7 mouse cellular contexts compared by ENCODE assay signal in genomic region chr7:24903444-24903825, GRCm38 (mm10). TPM values are rescaled to one million over a fixed set of nuclear protein-coding genes. Genes with fewer than 3 reads are reported as not detected.
DNase-seq lines count a peak whose midpoint lies in the region; ATAC-seq and TF ChIP-seq lines count a peak whose summit lies in the region.

No protein-coding gene starts in this region.

- no peaks in the 10 kb centered on the region for H3K9me3 ChIP-seq in lung, embryonic 16.5 days (ENCODE audit: control insufficient read depth, low read length)
- H3K9me3 ChIP-seq in embryonic facial prominence, embryonic 13.5 days = no peaks in the 10 kb centered on the region
- no peaks in the 10 kb centered on the region for H3K9me3 ChIP-seq in intestine, postnatal 0 days (ENCODE audit: control insufficient read depth)

- WGBS in lung, embryonic 16.5 days = 17% methylated on average over 10 of the region's 10 CpGs
- WGBS in embryonic facial prominence, embryonic 13.5 days = 28% methylated on average over 10 of the region's 10 CpGs
- 14% methylated on average over 10 of the region's 10 CpGs for WGBS in intestine, postnatal 0 days
- 17% methylated on average over 10 of the region's 10 CpGs for WGBS in olfactory bulb, adult 2 months

- H3K4me2 ChIP-seq in lung, embryonic 16.5 days (ENCODE audit: low read depth, low read length) = peak overlapping the region; percentile 76
- peak overlapping the region; percentile 76 for H3K4me2 ChIP-seq in embryonic facial prominence, embryonic 13.5 days
- H3K4me2 ChIP-seq in intestine, postnatal 0 days (replicated peaks; ENCODE audit: low read depth) = peak overlapping the region; percentile 75

- H3K4me3 ChIP-seq in lung, embryonic 16.5 days (ENCODE audit: low read length) = peak overlapping the region; percentile 86
- peak overlapping the region; percentile 81 for H3K4me3 ChIP-seq in embryonic facial prominence, embryonic 13.5 days
- peak overlapping the region; percentile 53 for H3K4me3 ChIP-seq in intestine, postnatal 0 days (ENCODE audit: low read depth, low read length)
- peak overlapping the region; percentile 71 for H3K4me3 ChIP-seq in olfactory bulb, adult 2 months (ENCODE audit: insufficient read depth, low read depth, low read length)

- peak overlapping the region; percentile 95 for H3K27ac ChIP-seq in lung, embryonic 16.5 days (ENCODE audit: low read length)
- H3K27ac ChIP-seq in embryonic facial prominence, embryonic 13.5 days = peak overlapping the region; percentile 87
- H3K27ac ChIP-seq in intestine, postnatal 0 days (ENCODE audit: low read depth, low read length) = peak overlapping the region; percentile 85
- no peak overlapping the region for H3K27ac ChIP-seq in olfactory bulb, adult 2 months (ENCODE audit: insufficient read depth, low read depth, low read length)

- peaks cover 36% of the 10 kb centered on the region for H3K4me1 ChIP-seq in lung, embryonic 16.5 days (replicated peaks; ENCODE audit: control insufficient read depth, insufficient read depth, low read length)
- H3K4me1 ChIP-seq in embryonic facial prominence, embryonic 13.5 days = peaks cover 48% of the 10 kb centered on the region
- H3K4me1 ChIP-seq in intestine, postnatal 0 days (replicated peaks; ENCODE audit: control insufficient read depth, insufficient read depth, low read length) = no peaks in the 10 kb centered on the region
- peaks cover 28% of the 10 kb centered on the region for H3K4me1 ChIP-seq in olfactory bulb, adult 2 months (ENCODE audit: control insufficient read depth, insufficient read depth, low read length)

- TF ChIP-seq CTCF in intestine, postnatal 0 days (IDR thresholded peaks at IDR 0.05; ENCODE audit: low read depth) = no peak
- TF ChIP-seq CTCF in olfactory bulb, adult 2 months (IDR thresholded peaks at IDR 0.05; ENCODE audit: insufficient read depth, low read depth, low read length) = no peak

- H3K27me3 ChIP-seq in lung, embryonic 16.5 days (ENCODE audit: control insufficient read depth, insufficient read depth, low read depth, low read length) = no peaks in the 10 kb centered on the region
- no peaks in the 10 kb centered on the region for H3K27me3 ChIP-seq in embryonic facial prominence, embryonic 13.5 days
- H3K27me3 ChIP-seq in intestine, postnatal 0 days (replicated peaks; ENCODE audit: control insufficient read depth, insufficient read depth, low read length) = no peaks in the 10 kb centered on the region

- DNase-seq in lung, adult 18-20 months = no peak
- DNase-seq in layer of hippocampus, adult 18-20 months (ENCODE audit: low spot score in 2 of 2) = no peak
- no peak for DNase-seq in cerebellum, adult 18-20 months

- no peaks in the 10 kb centered on the region; the same call in 1 of the 2 replicates for H3K36me3 ChIP-seq in lung, embryonic 16.5 days (ENCODE audit: control insufficient read depth, insufficient read depth, low read length)
- H3K36me3 ChIP-seq in embryonic facial prominence, embryonic 13.5 days = peaks cover 10% of the 10 kb centered on the region
- H3K36me3 ChIP-seq in intestine, postnatal 0 days (ENCODE audit: control insufficient read depth, insufficient read depth) = peaks cover 8% of the 10 kb centered on the region

- H3K9ac ChIP-seq in lung, embryonic 16.5 days (ENCODE audit: low read length) = peak overlapping the region; percentile 91
- peak overlapping the region; percentile 84 for H3K9ac ChIP-seq in embryonic facial prominence, embryonic 13.5 days
- H3K9ac ChIP-seq in intestine, postnatal 0 days (ENCODE audit: low read depth, low read length) = peak overlapping the region; percentile 71

- TF ChIP-seq POLR2A in olfactory bulb, adult 2 months (IDR thresholded peaks at IDR 0.05; ENCODE audit: insufficient read depth, low read depth, low read length) = no peak

- ATAC-seq in lung, embryonic 16.5 days (ENCODE audit: low read depth) = no peak
- ATAC-seq in embryonic facial prominence, embryonic 13.5 days (ENCODE audit: insufficient number of reproducible peaks, insufficient read depth, low FRiP score, low TSS enrichment, low read depth) = no peak
- no peak for ATAC-seq in intestine, postnatal 0 days

RNA-seq across cellular contexts. Expression of gene Arhgef1, which starts 0.7 kb away (rescaled TPM):
- polyA plus RNA-seq in lung, embryonic 16.5 days (2015; fragmentation: Nextera tagmentation; extraction: Ambion mirVana) = 119 and 126 TPM in 2 replicates
- polyA plus RNA-seq in embryonic facial prominence, embryonic 13.5 days (2015; fragmentation: Nextera tagmentation; extraction: Ambion mirVana) = 115 and 122 TPM in 2 replicates
- 32.6 and 35.9 TPM in 2 replicates for polyA plus RNA-seq in intestine, postnatal 0 days (2015; fragmentation: Nextera tagmentation; extraction: Ambion mirVana)
- polyA plus RNA-seq in olfactory bulb, adult 2 months (2012; ENCODE audit: insufficient read depth, insufficient read length, low replicate concordance, missing spikeins) = 291 and 636 TPM in 2 replicates
- total RNA-seq in layer of hippocampus, adult 18-20 months (2021) = 10 to 100 TPM; 74.7 to 80.8 TPM

RNA-seq across cellular contexts. Expression of gene Cd79a, which starts 6.3 kb away (rescaled TPM):
- polyA plus RNA-seq in lung, embryonic 16.5 days (2015; fragmentation: Nextera tagmentation; extraction: Ambion mirVana) = 0.62 and 0.78 TPM in 2 replicates
- 0.41 and 0.89 TPM in 2 replicates for polyA plus RNA-seq in embryonic facial prominence, embryonic 13.5 days (2015; fragmentation: Nextera tagmentation; extraction: Ambion mirVana)
- 0.23 and 0.26 TPM in 2 replicates for polyA plus RNA-seq in intestine, postnatal 0 days (2015; fragmentation: Nextera tagmentation; extraction: Ambion mirVana)
- polyA plus RNA-seq in olfactory bulb, adult 2 months (2012; ENCODE audit: insufficient read depth, insufficient read length, low replicate concordance, missing spikeins) = not detected in 2 replicates
- total RNA-seq in layer of hippocampus, adult 18-20 months (2021) = under 1 TPM in 1 of 2 experiments, not detected in 1; 0.22 TPM

RNA-seq across cellular contexts. Expression of gene Rps19, which starts 19.3 kb away (rescaled TPM):
- 2,580 and 2,777 TPM in 2 replicates for polyA plus RNA-seq in lung, embryonic 16.5 days (2015; fragmentation: Nextera tagmentation; extraction: Ambion mirVana)
- polyA plus RNA-seq in embryonic facial prominence, embryonic 13.5 days (2015; fragmentation: Nextera tagmentation; extraction: Ambion mirVana) = 2,967 and 3,152 TPM in 2 replicates
- polyA plus RNA-seq in intestine, postnatal 0 days (2015; fragmentation: Nextera tagmentation; extraction: Ambion mirVana) = 1,134 and 1,200 TPM in 2 replicates
- 1,132 TPM in 1 of 2 replicates, not detected in the other for polyA plus RNA-seq in olfactory bulb, adult 2 months (2012; ENCODE audit: insufficient read depth, insufficient read length, low replicate concordance, missing spikeins)
- total RNA-seq in layer of hippocampus, adult 18-20 months (2021) = 100 to 1,000 TPM; 556 to 616 TPM

RNA-seq across cellular contexts. Expression of gene Dmrtc2, which starts 33.6 kb away (rescaled TPM):
- not detected in 2 replicates for polyA plus RNA-seq in lung, embryonic 16.5 days (2015; fragmentation: Nextera tagmentation; extraction: Ambion mirVana)
- not detected in 2 replicates for polyA plus RNA-seq in embryonic facial prominence, embryonic 13.5 days (2015; fragmentation: Nextera tagmentation; extraction: Ambion mirVana)
- polyA plus RNA-seq in intestine, postnatal 0 days (2015; fragmentation: Nextera tagmentation; extraction: Ambion mirVana) = not detected in 2 replicates
- not detected in 2 replicates for polyA plus RNA-seq in olfactory bulb, adult 2 months (2012; ENCODE audit: insufficient read depth, insufficient read length, low replicate concordance, missing spikeins)
- total RNA-seq in layer of hippocampus, adult 18-20 months (2021) = not detected

RNA-seq across cellular contexts. Expression of gene Lypd4, which starts 33.7 kb away (rescaled TPM):
- not detected in 2 replicates for polyA plus RNA-seq in lung, embryonic 16.5 days (2015; fragmentation: Nextera tagmentation; extraction: Ambion mirVana)
- not detected in 2 replicates for polyA plus RNA-seq in embryonic facial prominence, embryonic 13.5 days (2015; fragmentation: Nextera tagmentation; extraction: Ambion mirVana)
- polyA plus RNA-seq in intestine, postnatal 0 days (2015; fragmentation: Nextera tagmentation; extraction: Ambion mirVana) = not detected in 2 replicates
- polyA plus RNA-seq in olfactory bulb, adult 2 months (2012; ENCODE audit: insufficient read depth, insufficient read length, low replicate concordance, missing spikeins) = not detected in 2 replicates
- not detected for total RNA-seq in layer of hippocampus, adult 18-20 months (2021)
